Mouse (Mus musculus) stomach, postnatal 0 days (tissue): ENCODE measurements at regions not wholly inside any gene's neighbourhood (a gene's known extent, or its start where the extent isn't known, plus 50 kb on each side); places are given as distances from the start of the nearest gene placed in this dataset.

Source experiments
- ATAC-seq: fragments of 200-750 bp; cut with Nextera tagmentation; 2 replicates; pipeline ENCODE4 v1.8.0; 2017; ENCODE audit not compliant: low FRiP score, low TSS enrichment
- DNase-seq: peaks from one replicate; pipeline ENCODE4 v3.0.0-alpha.2; 2016; ENCODE audit warnings: low spot score
- H3K27ac ChIP-seq: fragments of 300-500 bp; sonication (generic); replicated peaks from 2 replicates; pipeline ENCODE4 v1.5.1; 2014; ENCODE audit warnings: mild to moderate bottlenecking, control low read depth
- H3K27me3 ChIP-seq: fragments of 300-500 bp; sonication (generic); 2 replicates; pipeline ENCODE4 v1.6.1; 2014; ENCODE audit warnings: low read length; ENCODE audit not compliant: control insufficient read depth, insufficient read depth
- H3K36me3 ChIP-seq: fragments of 300-500 bp; sonication (generic); 2 replicates; pipeline ENCODE4 v1.6.1; 2014; ENCODE audit warnings: low read length, mixed read lengths; ENCODE audit not compliant: control insufficient read depth, insufficient read depth
- H3K4me1 ChIP-seq: fragments of 300-500 bp; sonication (generic); replicated peaks from 2 replicates; pipeline ENCODE4 v1.6.1; 2014; ENCODE audit warnings: antibody characterized with exemption; ENCODE audit not compliant: control insufficient read depth, insufficient read depth
- H3K4me2 ChIP-seq: fragments of 300-500 bp; sonication (generic); replicated peaks from 2 replicates; pipeline ENCODE4 v1.6.1; 2014; ENCODE audit warnings: low read depth, mild to moderate bottlenecking, control low read depth, moderate library complexity
- H3K4me3 ChIP-seq: fragments of 300-500 bp; sonication (generic); 2 replicates; pipeline ENCODE4 v1.5.1; 2014; ENCODE audit warnings: low read depth, low read length, control low read depth
- H3K9ac ChIP-seq: fragments of 300-500 bp; sonication (generic); 2 replicates; pipeline ENCODE4 v1.6.1; 2014; ENCODE audit warnings: mild to moderate bottlenecking, low read length, control low read depth, mixed read lengths
- H3K9me3 ChIP-seq: fragments of 300-500 bp; sonication (generic); 2 replicates; pipeline ENCODE4 v1.6.1; 2016; ENCODE audit warnings: low read length; ENCODE audit not compliant: control insufficient read depth
- CTCF ChIP-seq: IDR thresholded peaks from 2 replicates; pipeline ENCODE4 v1.5.1; 2016; ENCODE audit warnings: antibody characterized with exemption, low read depth, mild to moderate bottlenecking, moderate library complexity
- EP300 ChIP-seq: optimal IDR thresholded peaks from 2 replicates; pipeline ENCODE3; 2016; ENCODE audit warnings: antibody characterized with exemption
- WGBS: fragments of 180-500 bp; shearing (Covaris S2); extraction: QIAGEN DNeasy Blood & Tissue Kit; methylation state at CpG from one replicate; pipeline ENCODE4 v1.1.7; 2014; 5-methylcytosine and 5-hydroxymethylcytosine counted together

- Histone ChIP-seq H3K36me3 (no peaks in the 10 kb centered on the region), H3K4me2 (no peak overlapping the region), H3K9ac (no peak overlapping the region), H3K9me3 (no peaks in the 10 kb centered on the region), H3K27me3 (no peaks in the 10 kb centered on the region), H3K27ac (no peak overlapping the region), H3K4me3 (no peak overlapping the region), H3K4me1 (no peaks in the 10 kb centered on the region)
- no peak for DNase-seq
- WGBS, result 60% methylated on average over 5 of the region's 5 CpGs
- no peak for ATAC-seq
- TF ChIP-seq EP300, result no peak
- TF ChIP-seq CTCF, result no peak
Observed at GRCm38 (mm10) chr14:74047009-74047694, 386.1 kb downstream of the Gm21750 start.

DNA sequence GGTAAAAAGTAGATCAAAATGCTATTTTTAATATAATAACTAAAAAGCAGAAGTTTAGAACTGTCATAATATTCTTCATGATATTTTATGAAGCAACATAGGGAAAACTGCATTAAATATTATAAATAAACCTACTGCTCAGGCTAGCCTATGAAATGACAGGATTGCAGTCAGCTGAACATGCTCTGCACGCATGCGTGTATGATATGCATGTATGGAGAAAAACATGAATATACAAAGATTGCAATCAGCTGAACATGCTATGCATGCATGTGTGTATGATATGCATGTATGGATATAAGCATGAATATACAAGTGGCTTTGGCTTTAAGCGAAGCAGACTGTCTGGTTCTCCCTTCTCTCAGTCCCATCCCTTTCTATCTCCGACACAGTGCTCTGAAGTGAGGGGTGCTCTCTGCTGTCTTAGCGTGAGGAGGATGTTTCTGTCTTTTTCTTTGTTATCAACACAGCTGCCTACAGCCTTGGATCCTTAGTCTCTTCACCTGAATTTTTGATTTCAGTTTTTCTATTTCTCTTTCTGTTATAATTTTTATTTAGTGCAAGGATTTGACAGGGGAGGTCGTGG, 386.8 kb downstream of the Gm21750 start:
- Histone ChIP-seq H3K9me3 (no peaks in the 10 kb centered on the region), H3K36me3 (no peaks in the 10 kb centered on the region), H3K4me3 (no peak overlapping the region), H3K4me2 (no peak overlapping the region), H3K4me1 (no peaks in the 10 kb centered on the region), H3K27ac (no peak overlapping the region), H3K27me3 (no peaks in the 10 kb centered on the region), H3K9ac (no peak overlapping the region)
- TF ChIP-seq EP300 (no peak), CTCF (no peak)
- ATAC-seq (no peak), DNase-seq (no peak)
- WGBS, result 75% methylated on average over 6 of the region's 6 CpGs

DNA sequence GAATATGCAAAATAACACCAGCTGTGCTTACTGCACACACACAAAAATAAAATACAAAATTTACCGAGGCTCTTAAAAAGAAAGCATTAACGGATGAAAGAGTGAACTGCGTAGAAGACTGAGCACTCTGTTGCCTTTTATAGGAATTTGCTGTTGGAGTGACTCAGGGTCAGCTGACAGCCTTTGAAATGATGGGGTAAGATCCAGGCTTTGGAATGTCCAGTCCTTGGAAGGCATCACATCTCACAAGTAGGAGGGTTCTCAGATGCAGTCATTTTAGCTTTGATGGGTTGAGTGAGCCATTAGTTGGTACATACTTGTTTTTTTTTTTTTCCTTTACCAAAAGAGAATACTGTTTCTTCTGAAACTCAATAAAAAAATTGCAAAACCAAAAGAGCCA, 387.4 kb downstream of the Gm21750 start:
- no peak for ATAC-seq
- 76% methylated on average over 3 of the region's 3 CpGs for WGBS
- Histone ChIP-seq H3K4me2 (no peak overlapping the region), H3K4me3 (no peak overlapping the region), H3K4me1 (no peaks in the 10 kb centered on the region), H3K9me3 (no peaks in the 10 kb centered on the region), H3K27me3 (no peaks in the 10 kb centered on the region), H3K36me3 (no peaks in the 10 kb centered on the region), H3K9ac (no peak overlapping the region), H3K27ac (no peak overlapping the region)
- no peak for DNase-seq
- TF ChIP-seq EP300, result no peak
- no peak for TF ChIP-seq CTCF

GRCm38 (mm10) chr14:74066051-74066450, 405.0 kb downstream of the Gm21750 start:
- no peak for TF ChIP-seq CTCF
- no peak for TF ChIP-seq EP300
- H3K4me3 ChIP-seq, result no peak overlapping the region
- H3K36me3 ChIP-seq, result no peaks in the 10 kb centered on the region
- DNase-seq, result no peak
- no peaks in the 10 kb centered on the region for H3K9me3 ChIP-seq
- H3K4me1 ChIP-seq, result no peaks in the 10 kb centered on the region
- H3K27ac ChIP-seq, result no peak overlapping the region
- H3K9ac ChIP-seq, result no peak overlapping the region
- H3K27me3 ChIP-seq, result no peaks in the 10 kb centered on the region
- no peak overlapping the region for H3K4me2 ChIP-seq
- no peak for ATAC-seq

- H3K9me3 ChIP-seq, result no peaks in the 10 kb centered on the region
- H3K4me3 ChIP-seq, result no peak overlapping the region
- WGBS, result 68% methylated on average over 2 of the region's 2 CpGs
- DNase-seq (no peak), ATAC-seq (no peak)
- no peak for TF ChIP-seq EP300
- no peak for TF ChIP-seq CTCF
- H3K4me2 ChIP-seq, result no peak overlapping the region
- H3K9ac ChIP-seq, result no peak overlapping the region
- no peak overlapping the region for H3K27ac ChIP-seq
- no peaks in the 10 kb centered on the region for H3K4me1 ChIP-seq
- no peaks in the 10 kb centered on the region for H3K27me3 ChIP-seq
- H3K36me3 ChIP-seq, result no peaks in the 10 kb centered on the region
Observed at GRCm38 (mm10) chr14:74093016-74093415, 432.0 kb downstream of the Gm21750 start.

DNA sequence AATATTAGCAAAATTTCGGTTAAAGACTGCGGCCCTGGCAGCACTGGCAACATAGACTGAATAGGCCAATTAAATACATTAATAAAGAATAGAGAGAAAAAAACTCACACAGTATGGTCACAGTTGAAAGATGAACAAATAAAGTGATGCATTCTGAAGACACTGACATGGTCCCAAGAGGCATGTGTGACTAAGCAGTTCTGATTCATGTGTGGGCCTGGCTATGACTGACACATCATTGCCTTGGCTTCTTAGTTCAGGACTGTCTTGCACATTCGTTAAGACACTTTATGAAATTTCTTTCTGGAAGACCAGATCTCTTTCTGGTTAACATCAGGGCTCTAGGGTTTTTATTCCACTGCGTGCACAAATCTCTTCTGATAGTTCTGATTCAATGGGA, 438.7 kb downstream of the Gm21750 start:
- no peak for TF ChIP-seq CTCF
- TF ChIP-seq EP300, result no peak
- Histone ChIP-seq H3K4me1 (no peaks in the 10 kb centered on the region), H3K4me2 (no peak overlapping the region), H3K9ac (no peak overlapping the region), H3K27me3 (no peaks in the 10 kb centered on the region), H3K4me3 (no peak overlapping the region), H3K27ac (no peak overlapping the region), H3K36me3 (no peaks in the 10 kb centered on the region), H3K9me3 (no peaks in the 10 kb centered on the region)
- ATAC-seq (no peak), DNase-seq (no peak)
- WGBS, result 84% methylated on average over 4 of the region's 4 CpGs
